7 mouse cellular contexts compared by ENCODE assay signal in genomic region chr3:136609855-136610555, GRCm38 (mm10). TPM values are rescaled to one million over a fixed set of nuclear protein-coding genes. Genes with fewer than 3 reads are reported as not detected.
DNase-seq lines count a peak whose midpoint lies in the region; ATAC-seq lines count a peak whose summit lies in the region.

No protein-coding gene starts in this region.

- peak; percentile 5 for DNase-seq in right cerebral cortex, postnatal 4 days
- DNase-seq in right cerebral cortex, postnatal 36 days (ENCODE audit: low spot score in 2 of 2) = no peak
- DNase-seq in brain, adult 2 months (ENCODE audit: low read depth, low spot score) = peak; percentile 80
- DNase-seq in heart, adult 8-10 months (ENCODE audit: low spot score) = peak; percentile 69
- peak; percentile 90 for DNase-seq in kidney, postnatal 10 days
- no peak for DNase-seq in B cell, adult 2 months

- H3K9me3 ChIP-seq in neural tube, embryonic 12.5 days = no peaks in the 10 kb centered on the region

- peak; percentile 63 for ATAC-seq in neural tube, embryonic 12.5 days (ENCODE audit: low FRiP score, low read depth)

- H3K36me3 ChIP-seq in neural tube, embryonic 12.5 days = no peaks in the 10 kb centered on the region

- no peak overlapping the region for H3K4me3 ChIP-seq in neural tube, embryonic 12.5 days

- WGBS in neural tube, embryonic 12.5 days = 16% methylated on average over 6 of the region's 6 CpGs

- no peak overlapping the region for H3K9ac ChIP-seq in neural tube, embryonic 12.5 days

- H3K4me1 ChIP-seq in neural tube, embryonic 12.5 days = peaks cover 12% of the 10 kb centered on the region

- H3K4me2 ChIP-seq in neural tube, embryonic 12.5 days (replicated peaks) = peak overlapping the region; percentile 28

- no peaks in the 10 kb centered on the region for H3K27me3 ChIP-seq in neural tube, embryonic 12.5 days (replicated peaks)

- no peak overlapping the region for H3K27ac ChIP-seq in neural tube, embryonic 12.5 days

RNA-seq across cellular contexts. Expression of gene Ppp3ca, which starts 59.9 kb away (rescaled TPM):
- total RNA-seq in heart, adult 8-10 months (2022) = 10 to 100 TPM; 41.7 to 49.2 (median 43.8) TPM
- polyA plus RNA-seq in neural tube, embryonic 12.5 days (2016; fragmentation: Nextera tagmentation; extraction: Ambion mirVana) = 155 and 164 TPM in 2 replicates

Comparison
In these comparisons a context has a peak if more than half of its experiments do, and no peak if none do; other contexts are left out.
1. DNase-seq: peak in right cerebral cortex, postnatal 4 days (single experiment), brain, adult 2 months (single experiment), heart, adult 8-10 months (single experiment) and kidney, postnatal 10 days (single experiment); none in right cerebral cortex, postnatal 36 days (0 of 2) and B cell, adult 2 months (0 of 2).